Mouse (Mus musculus) intestine, embryonic 16.5 days (tissue): Measurements from ENCODE around the gene AA986860. TPM values are rescaled to one million over a fixed set of nuclear protein-coding genes. Genes with fewer than 3 reads are reported as not detected.
A peak's percentile ranks its signal among the peaks of the same experiment; 100 is the strongest.

Experiments
- ATAC-seq: fragments of 200-750 bp; cut with Nextera tagmentation; 2 replicates; pipeline ENCODE4 v1.8.0; 2017; ENCODE audit warnings: moderate TSS enrichment, moderate library complexity
- H3K27ac ChIP-seq: fragments of 300-500 bp; sonication (generic); 2 replicates; pipeline ENCODE4 v1.5.1; 2014; ENCODE audit warnings: mild to moderate bottlenecking, low read length
- H3K27me3 ChIP-seq: fragments of 300-500 bp; sonication (generic); replicated peaks from 2 replicates; pipeline ENCODE4 v1.6.1; 2014; ENCODE audit warnings: low read length, control low read depth, mixed read lengths; ENCODE audit not compliant: control insufficient read depth, insufficient read depth
- H3K36me3 ChIP-seq: fragments of 300-500 bp; sonication (generic); 2 replicates; pipeline ENCODE4 v1.6.1; 2014; ENCODE audit warnings: low read length, control low read depth; ENCODE audit not compliant: control insufficient read depth, insufficient read depth
- H3K4me1 ChIP-seq: fragments of 300-500 bp; sonication (generic); 2 replicates; pipeline ENCODE4 v1.6.1; 2014; ENCODE audit warnings: low read length, control low read depth, mixed read lengths; ENCODE audit not compliant: control insufficient read depth, insufficient read depth
- H3K4me2 ChIP-seq: fragments of 300-500 bp; sonication (generic); 2 replicates; pipeline ENCODE4 v1.6.1; 2014; ENCODE audit warnings: low read depth, low read length, control low read depth
- H3K4me3 ChIP-seq: fragments of 300-500 bp; sonication (generic); 2 replicates; pipeline ENCODE4 v1.5.1; 2014; ENCODE audit warnings: mild to moderate bottlenecking, low read length
- H3K9ac ChIP-seq: fragments of 300-500 bp; sonication (generic); 2 replicates; pipeline ENCODE4 v1.6.1; 2014; ENCODE audit warnings: low read depth, low read length
- H3K9me3 ChIP-seq: fragments of 300-500 bp; sonication (generic); 2 replicates; pipeline ENCODE4 v1.6.1; 2016; ENCODE audit warnings: low read length, control low read depth; ENCODE audit not compliant: control insufficient read depth
- WGBS: fragments of 180-500 bp; shearing (Covaris S2); extraction: QIAGEN DNeasy Blood & Tissue Kit; methylation state at CpG from one replicate; pipeline ENCODE4 v1.1.7; 2014; 5-methylcytosine and 5-hydroxymethylcytosine counted together
- polyA plus RNA-seq: library from polyadenylated mRNA; unstranded; fragments of >200 nt; fragmentation: Nextera tagmentation; extraction: Ambion mirVana; gene quantifications from 2 replicates; pipeline ENCODE4 v1.2.1, GENCODE M21; 2015

The AA986860 gene
- polyA plus RNA-seq, 1 experiment from 2014 or later: 74.7 TPM

DNA sequence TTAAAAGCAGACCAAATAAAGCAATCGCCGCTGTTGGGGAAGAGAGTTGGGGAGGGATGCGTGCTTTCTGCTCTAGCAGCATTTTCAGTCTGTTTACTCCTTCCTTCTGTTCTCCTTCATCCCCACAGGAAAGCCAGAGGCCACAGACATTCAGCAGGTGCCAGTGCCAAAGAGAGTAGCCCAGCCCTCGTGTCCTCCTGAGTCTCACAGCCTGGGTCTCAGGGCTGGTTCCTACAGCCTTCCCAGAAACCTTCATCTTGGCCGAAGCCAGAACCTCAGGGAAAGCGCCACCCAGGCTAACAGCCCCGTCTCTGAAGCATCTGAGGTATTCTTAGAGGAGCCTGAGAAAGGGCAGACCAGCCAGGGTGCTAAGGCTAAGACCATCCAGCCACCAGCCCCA lies 10.4 kb downstream of the AA986860 start:
- peaks cover 3% of the 10 kb centered on the region; the same call in 1 of the 2 replicates for H3K36me3 ChIP-seq
- H3K4me3 ChIP-seq: no peak overlapping the region
- peaks cover 31% of the 10 kb centered on the region for H3K4me1 ChIP-seq
- no peak for ATAC-seq
- H3K4me2 ChIP-seq: no peak overlapping the region
- no peaks in the 10 kb centered on the region for H3K9me3 ChIP-seq
- no peaks in the 10 kb centered on the region for H3K27me3 ChIP-seq
- H3K9ac ChIP-seq: no peak overlapping the region
- H3K27ac ChIP-seq: no peak overlapping the region
- WGBS: 88% methylated on average over 7 of the region's 7 CpGs

GRCm38 (mm10) chr1:130743775-130744174 lies 12.0 kb downstream of the AA986860 start:
- WGBS: 90% methylated on average over 1 of the region's 1 CpGs
- H3K9me3 ChIP-seq: no peaks in the 10 kb centered on the region
- H3K27ac ChIP-seq: no peak overlapping the region
- ATAC-seq: no peak
- no peak overlapping the region for H3K4me3 ChIP-seq
- H3K36me3 ChIP-seq: peaks cover 3% of the 10 kb centered on the region; the same call in 1 of the 2 replicates
- H3K4me2 ChIP-seq: no peak overlapping the region
- H3K9ac ChIP-seq: no peak overlapping the region
- no peaks in the 10 kb centered on the region for H3K27me3 ChIP-seq
- H3K4me1 ChIP-seq: peaks cover 24% of the 10 kb centered on the region

GRCm38 (mm10) chr1:130744217-130744616 lies 12.4 kb downstream of the AA986860 start:
- no peak overlapping the region for H3K4me2 ChIP-seq
- peaks cover 24% of the 10 kb centered on the region for H3K4me1 ChIP-seq
- peaks cover 3% of the 10 kb centered on the region; the same call in 1 of the 2 replicates for H3K36me3 ChIP-seq
- WGBS: 62% methylated on average over 2 of the region's 2 CpGs
- H3K4me3 ChIP-seq: no peak overlapping the region
- H3K9me3 ChIP-seq: no peaks in the 10 kb centered on the region
- ATAC-seq: no peak
- H3K9ac ChIP-seq: no peak overlapping the region
- no peaks in the 10 kb centered on the region for H3K27me3 ChIP-seq
- no peak overlapping the region for H3K27ac ChIP-seq

- no peak overlapping the region for H3K27ac ChIP-seq
- no peak overlapping the region for H3K9ac ChIP-seq
- H3K4me3 ChIP-seq: no peak overlapping the region
- 90% methylated on average over 5 of the region's 5 CpGs for WGBS
- H3K9me3 ChIP-seq: no peaks in the 10 kb centered on the region
- ATAC-seq: no peak
- no peaks in the 10 kb centered on the region for H3K27me3 ChIP-seq
- H3K36me3 ChIP-seq: peaks cover 3% of the 10 kb centered on the region; the same call in 1 of the 2 replicates
- peaks cover 24% of the 10 kb centered on the region for H3K4me1 ChIP-seq
- no peak overlapping the region for H3K4me2 ChIP-seq
Observed at GRCm38 (mm10) chr1:130744961-130745360, 13.2 kb downstream of the AA986860 start.

GRCm38 (mm10) chr1:130745591-130745990 lies 13.8 kb downstream of the AA986860 start:
- H3K36me3 ChIP-seq: peaks cover 3% of the 10 kb centered on the region; the same call in 1 of the 2 replicates
- H3K9ac ChIP-seq: no peak overlapping the region
- peaks cover 19% of the 10 kb centered on the region for H3K4me1 ChIP-seq
- no peak overlapping the region for H3K4me3 ChIP-seq
- peak; percentile 18; the same call in 1 of the 2 replicates for ATAC-seq
- no peaks in the 10 kb centered on the region for H3K9me3 ChIP-seq
- 92% methylated on average over 3 of the region's 3 CpGs for WGBS
- no peaks in the 10 kb centered on the region for H3K27me3 ChIP-seq
- H3K27ac ChIP-seq: no peak overlapping the region
- no peak overlapping the region for H3K4me2 ChIP-seq

DNA sequence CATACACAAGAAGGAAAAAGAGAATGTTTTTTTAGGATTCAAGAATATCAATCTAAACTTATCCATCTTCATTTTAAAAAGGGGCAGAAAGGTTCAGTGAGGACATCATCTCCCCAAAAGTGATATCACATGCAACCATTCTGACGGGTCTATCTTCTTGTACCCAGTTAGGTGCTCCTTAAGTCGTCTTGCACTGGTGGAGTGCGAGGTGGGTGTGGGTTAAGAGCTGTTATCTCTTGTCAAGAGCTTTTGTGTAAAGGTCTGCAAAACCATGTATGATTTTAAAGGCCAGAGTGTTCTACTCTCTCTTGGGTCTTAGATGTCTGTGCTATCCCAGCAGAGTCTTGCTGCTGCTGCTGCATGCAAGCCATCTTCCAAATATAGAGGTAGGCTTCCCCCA lies 15.0 kb downstream of the AA986860 start:
- 85% methylated on average over 3 of the region's 3 CpGs for WGBS
- H3K4me3 ChIP-seq: no peak overlapping the region
- peaks cover 10% of the 10 kb centered on the region for H3K4me1 ChIP-seq
- H3K27me3 ChIP-seq: no peaks in the 10 kb centered on the region
- peaks cover 3% of the 10 kb centered on the region; the same call in 1 of the 2 replicates for H3K36me3 ChIP-seq
- H3K9ac ChIP-seq: no peak overlapping the region
- no peak for ATAC-seq
- no peaks in the 10 kb centered on the region for H3K9me3 ChIP-seq
- H3K4me2 ChIP-seq: no peak overlapping the region
- no peak overlapping the region for H3K27ac ChIP-seq

DNA sequence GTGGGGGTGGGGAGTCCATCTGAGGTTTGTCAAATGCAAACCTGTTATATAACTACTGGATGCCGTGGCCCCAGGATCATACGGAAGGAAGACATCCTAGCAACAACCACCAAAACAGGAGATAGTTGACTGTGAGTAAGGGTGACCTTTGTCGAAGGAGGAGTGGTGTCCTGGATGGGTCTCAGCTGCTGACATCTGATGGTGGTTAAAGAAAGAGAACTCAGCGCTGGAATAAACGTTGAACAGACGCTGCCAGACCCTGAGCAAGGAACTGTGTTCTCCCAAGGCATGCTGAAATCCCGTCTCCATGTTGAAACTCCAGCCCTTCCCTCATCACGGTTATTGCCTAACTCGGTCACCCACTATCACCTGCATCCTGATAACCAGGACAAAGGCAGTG lies 27.9 kb downstream of the AA986860 start:
- H3K27me3 ChIP-seq: no peaks in the 10 kb centered on the region
- no peaks in the 10 kb centered on the region for H3K36me3 ChIP-seq
- WGBS: 51% methylated on average over 9 of the region's 9 CpGs
- no peak overlapping the region for H3K4me3 ChIP-seq
- H3K4me1 ChIP-seq: peaks cover 9% of the 10 kb centered on the region
- no peak overlapping the region for H3K4me2 ChIP-seq
- no peak overlapping the region for H3K27ac ChIP-seq
- ATAC-seq: no peak; the same call in 1 of the 2 replicates
- H3K9ac ChIP-seq: no peak overlapping the region
- H3K9me3 ChIP-seq: no peaks in the 10 kb centered on the region

DNA sequence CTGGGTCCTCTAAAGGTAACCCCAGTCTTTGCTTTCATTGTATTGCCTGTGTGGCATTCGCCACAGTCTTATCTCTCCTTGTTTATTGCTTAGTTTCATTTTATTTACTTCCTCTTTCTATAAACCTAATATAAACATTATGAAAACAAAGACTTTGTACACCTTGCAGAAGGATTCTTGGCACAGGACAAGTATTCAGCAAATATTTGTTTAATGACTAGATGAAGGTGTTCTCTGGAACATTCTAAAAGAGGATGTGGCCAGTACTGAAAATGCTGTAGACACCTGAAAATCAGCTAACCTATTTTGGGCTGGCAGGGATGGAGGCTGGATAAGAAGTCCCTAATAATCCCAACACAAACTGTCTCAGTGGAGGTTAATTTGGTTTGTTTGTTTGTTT lies 29.8 kb downstream of the AA986860 start:
- ATAC-seq: no peak
- no peak overlapping the region for H3K4me2 ChIP-seq
- peaks cover 9% of the 10 kb centered on the region for H3K4me1 ChIP-seq
- 74% methylated on average over 1 of the region's 1 CpGs for WGBS
- H3K9me3 ChIP-seq: no peaks in the 10 kb centered on the region
- no peaks in the 10 kb centered on the region for H3K27me3 ChIP-seq
- no peaks in the 10 kb centered on the region for H3K36me3 ChIP-seq
- H3K27ac ChIP-seq: no peak overlapping the region
- no peak overlapping the region for H3K4me3 ChIP-seq
- no peak overlapping the region for H3K9ac ChIP-seq

DNA sequence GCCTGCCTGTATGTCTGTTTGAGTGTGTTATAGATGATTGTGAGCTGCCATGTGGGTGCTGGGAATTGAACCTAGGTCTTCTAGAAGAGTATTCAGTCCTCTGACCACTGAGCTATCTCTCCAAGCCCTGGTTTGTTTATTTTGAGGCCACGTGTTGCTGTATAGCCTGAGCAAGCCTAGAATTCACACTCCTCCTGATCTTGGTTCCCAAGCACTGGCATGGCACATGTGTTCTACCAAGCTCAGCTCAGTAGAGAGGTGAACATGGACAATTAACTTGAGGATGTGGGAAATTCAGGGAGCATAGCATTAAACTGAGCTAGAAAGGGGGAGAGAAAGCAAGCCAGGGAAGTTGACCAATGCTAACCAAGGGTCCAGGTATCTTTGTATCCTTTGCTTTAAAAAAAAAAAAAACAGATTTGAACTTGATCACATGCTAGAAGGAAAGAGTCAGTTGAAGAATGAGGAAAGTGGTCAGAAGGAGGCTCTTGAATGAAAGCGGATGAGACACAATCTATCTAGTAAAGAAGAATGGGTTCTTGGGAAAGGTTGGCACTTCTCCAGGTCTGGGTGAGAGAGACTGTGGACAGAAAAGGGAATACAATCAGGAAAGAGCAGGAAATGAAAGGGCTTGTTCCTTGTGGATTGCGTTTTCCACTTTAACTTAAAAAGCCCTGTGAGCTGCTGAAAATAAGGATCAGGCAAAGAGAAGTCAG lies 30.4 kb downstream of the AA986860 start:
- WGBS: 72% methylated on average over 3 of the region's 3 CpGs
- Histone ChIP-seq H3K4me3 (no peak overlapping the region), H3K36me3 (no peaks in the 10 kb centered on the region), H3K4me2 (no peak overlapping the region), H3K9ac (no peak overlapping the region), H3K27me3 (no peaks in the 10 kb centered on the region), H3K9me3 (no peaks in the 10 kb centered on the region), H3K27ac (no peak overlapping the region), H3K4me1 (peaks cover 9% of the 10 kb centered on the region)
- ATAC-seq: no peak
